Comparison of ENCODE assay signal across 6 mouse cellular contexts in genomic region chr14:47335300-47335699, GRCm38 (mm10).
"Had no signal": no experiment of that assay in that cellular context is flagged by ENCODE, and none has a peak within 500 bp of the region (broad histone marks: within the 10 kb centered on the region; RNA-seq: fewer than 3 reads in every experiment).

No protein-coding gene starts in this region.

- H3K4me1 ChIP-seq: neural tube, embryonic 12.5 days had no signal

- H3K27me3 ChIP-seq: limb, embryonic 13.5 days; neural tube, embryonic 12.5 days had no signal

- H3K4me3 ChIP-seq: limb, embryonic 13.5 days; midbrain, embryonic 10.5 days; myocyte; neural tube, embryonic 12.5 days had no signal

- H3K9me3 ChIP-seq: limb, embryonic 13.5 days; midbrain, embryonic 10.5 days; neural tube, embryonic 12.5 days had no signal

- H3K36me3 ChIP-seq: limb, embryonic 13.5 days; midbrain, embryonic 10.5 days; neural tube, embryonic 12.5 days had no signal

- H3K9ac ChIP-seq: limb, embryonic 13.5 days; liver, embryonic 14.5 days; neural tube, embryonic 12.5 days had no signal

- H3K4me2 ChIP-seq: limb, embryonic 13.5 days; neural tube, embryonic 12.5 days had no signal

- H3K27ac ChIP-seq: kidney, postnatal 0 days; limb, embryonic 13.5 days; liver, embryonic 14.5 days; midbrain, embryonic 10.5 days; neural tube, embryonic 12.5 days had no signal
